In the genomic region with DNA sequence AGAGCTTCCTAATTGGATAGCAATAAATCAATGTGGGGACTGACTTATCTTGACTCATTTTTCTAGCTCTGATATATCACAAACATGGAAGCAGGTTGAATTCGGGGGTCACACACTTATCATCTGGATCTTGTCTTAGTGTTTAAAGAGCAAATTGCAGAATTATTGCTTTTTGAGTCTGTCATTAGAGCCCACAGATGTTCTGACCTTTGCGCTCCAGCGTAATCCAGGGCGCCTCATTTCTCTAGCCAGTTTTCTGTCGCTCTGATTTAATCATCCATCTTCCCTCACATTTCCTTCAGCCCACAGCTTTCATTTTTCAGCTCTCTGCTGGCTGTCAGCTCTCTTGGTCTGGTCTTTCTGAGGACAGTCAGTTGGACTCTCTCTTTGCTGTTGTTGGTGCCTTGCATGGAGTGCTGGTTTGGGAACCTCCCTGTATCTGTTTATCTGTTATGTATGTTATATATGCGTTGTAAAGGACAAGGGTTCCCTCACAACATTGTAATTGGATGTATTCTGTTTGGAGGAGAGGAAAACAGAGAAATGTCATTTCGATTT, we compare ENCODE assay signal across 25 mouse cellular contexts.
DNase-seq lines count a peak whose midpoint lies in the region; ATAC-seq and TF ChIP-seq lines count a peak whose summit lies in the region.
"Had no signal": no experiment of that assay in that cellular context is flagged by ENCODE, and none has a peak within 500 bp of the region (broad histone marks: within the 10 kb centered on the region; RNA-seq: fewer than 3 reads in every experiment).

No protein-coding gene starts in this region.

- no peak for TF ChIP-seq CTCF in kidney, postnatal 0 days (IDR thresholded peaks at IDR 0.05; ENCODE audit: low read depth)

- no peaks in the 10 kb centered on the region for H3K36me3 ChIP-seq in forebrain, embryonic 12.5 days (replicated peaks)
- no peaks in the 10 kb centered on the region for H3K36me3 ChIP-seq in forebrain, embryonic 14.5 days (ENCODE audit: control insufficient read depth, insufficient read depth, low read length)
- no peaks in the 10 kb centered on the region for H3K36me3 ChIP-seq in kidney, postnatal 0 days (ENCODE audit: insufficient read depth, low read length)
- no peaks in the 10 kb centered on the region for H3K36me3 ChIP-seq in neural tube, embryonic 11.5 days (ENCODE audit: control insufficient read depth, insufficient read depth, low read length)
- H3K36me3 ChIP-seq in neural tube, embryonic 15.5 days, result no peaks in the 10 kb centered on the region
- H3K36me3 ChIP-seq: embryonic facial prominence, embryonic 13.5 days; heart, embryonic 13.5 days; lung, embryonic 15.5 days; midbrain, embryonic 12.5 days had no signal

- no peak for DNase-seq in forebrain, embryonic 14.5 days (ENCODE audit: low spot score)
- peak; percentile 47 for DNase-seq in kidney, postnatal 0 days (ENCODE audit: low spot score)
- no peak for DNase-seq in kidney, adult 18-20 months
- peak; percentile 23 for DNase-seq in neural tube, embryonic 11.5 days (ENCODE audit: low spot score)
- DNase-seq in retina, embryonic 14.5 days (ENCODE audit: low spot score), result peak; percentile 17
- no peak for DNase-seq in gastrocnemius, adult 8-10 months (ENCODE audit: low spot score in 2 of 2)
- DNase-seq: adrenal gland, postnatal 14 days; cerebellum, adult 11-12 months; cerebellum, postnatal 14 days; gastrocnemius, postnatal 10 days; heart, adult 11 months; right cerebral cortex, adult 18-20 months; thymus, postnatal 14 days had no signal

- no peak overlapping the region for H3K9ac ChIP-seq in forebrain, embryonic 12.5 days
- no peak overlapping the region for H3K9ac ChIP-seq in forebrain, embryonic 14.5 days (ENCODE audit: low read length)
- H3K9ac ChIP-seq in kidney, postnatal 0 days (ENCODE audit: low read depth, low read length), result no peak overlapping the region
- no peak overlapping the region for H3K9ac ChIP-seq in neural tube, embryonic 11.5 days (ENCODE audit: low read length)
- no peak overlapping the region for H3K9ac ChIP-seq in neural tube, embryonic 15.5 days (replicated peaks)
- H3K9ac ChIP-seq: embryonic facial prominence, embryonic 13.5 days; heart, embryonic 13.5 days; liver, embryonic 14.5 days; lung, embryonic 15.5 days; midbrain, embryonic 12.5 days had no signal

- no peak overlapping the region for H3K27ac ChIP-seq in forebrain, embryonic 12.5 days
- H3K27ac ChIP-seq in forebrain, embryonic 14.5 days (ENCODE audit: low read depth, low read length), result no peak overlapping the region
- no peak overlapping the region for H3K27ac ChIP-seq in kidney, postnatal 0 days
- no peak overlapping the region for H3K27ac ChIP-seq in neural tube, embryonic 11.5 days (ENCODE audit: low read depth, low read length)
- no peak overlapping the region for H3K27ac ChIP-seq in neural tube, embryonic 15.5 days (replicated peaks)
- H3K27ac ChIP-seq: embryonic facial prominence, embryonic 13.5 days; heart, embryonic 13.5 days; hindbrain, postnatal 0 days; liver, embryonic 14.5 days; lung, embryonic 15.5 days; midbrain, embryonic 12.5 days had no signal

- no peak overlapping the region for H3K4me2 ChIP-seq in forebrain, embryonic 12.5 days
- no peak overlapping the region for H3K4me2 ChIP-seq in forebrain, embryonic 14.5 days (ENCODE audit: low read length)
- no peak overlapping the region for H3K4me2 ChIP-seq in kidney, postnatal 0 days (ENCODE audit: low read length)
- no peak overlapping the region for H3K4me2 ChIP-seq in neural tube, embryonic 11.5 days (ENCODE audit: low read depth)
- H3K4me2 ChIP-seq in neural tube, embryonic 15.5 days, result no peak overlapping the region
- H3K4me2 ChIP-seq: embryonic facial prominence, embryonic 13.5 days; heart, embryonic 13.5 days; lung, embryonic 15.5 days; midbrain, embryonic 12.5 days had no signal

- H3K4me1 ChIP-seq in forebrain, embryonic 12.5 days, result 0 out of 2 replicates have a peak, but pooled peaks cover 5% of the 10 kb centered on the region
- no peaks in the 10 kb centered on the region for H3K4me1 ChIP-seq in forebrain, embryonic 14.5 days (ENCODE audit: control insufficient read depth, insufficient read depth, low read length)
- no peaks in the 10 kb centered on the region for H3K4me1 ChIP-seq in kidney, postnatal 0 days (replicated peaks; ENCODE audit: insufficient read depth, low read length)
- no peaks in the 10 kb centered on the region for H3K4me1 ChIP-seq in neural tube, embryonic 11.5 days (ENCODE audit: control insufficient read depth, insufficient read depth, low read length)
- H3K4me1 ChIP-seq in neural tube, embryonic 15.5 days, result peaks cover 8% of the 10 kb centered on the region
- H3K4me1 ChIP-seq: heart, embryonic 13.5 days; lung, embryonic 15.5 days had no signal

- no peaks in the 10 kb centered on the region for H3K27me3 ChIP-seq in forebrain, embryonic 12.5 days
- no peaks in the 10 kb centered on the region for H3K27me3 ChIP-seq in forebrain, embryonic 14.5 days (replicated peaks; ENCODE audit: control insufficient read depth, insufficient read depth, low read length)
- H3K27me3 ChIP-seq in kidney, postnatal 0 days (ENCODE audit: insufficient read depth, low read length), result no peaks in the 10 kb centered on the region
- no peaks in the 10 kb centered on the region for H3K27me3 ChIP-seq in neural tube, embryonic 11.5 days (ENCODE audit: control insufficient read depth, insufficient read depth, low read length)
- H3K27me3 ChIP-seq in neural tube, embryonic 15.5 days (replicated peaks), result no peaks in the 10 kb centered on the region
- H3K27me3 ChIP-seq: embryonic facial prominence, embryonic 13.5 days; heart, embryonic 13.5 days; lung, embryonic 15.5 days; midbrain, embryonic 12.5 days had no signal

- WGBS in forebrain, embryonic 12.5 days, result 84% methylated on average over 7 of the region's 7 CpGs
- 88% methylated on average over 7 of the region's 7 CpGs for WGBS in forebrain, embryonic 14.5 days
- WGBS in kidney, postnatal 0 days, result 33% methylated on average over 7 of the region's 7 CpGs
- 76% methylated on average over 7 of the region's 7 CpGs for WGBS in neural tube, embryonic 11.5 days
- 75% methylated on average over 7 of the region's 7 CpGs for WGBS in neural tube, embryonic 15.5 days

- ATAC-seq in forebrain, embryonic 12.5 days (ENCODE audit: low FRiP score), result 0 out of 2 replicates have a peak, but pooled peaks have one; percentile 23
- no peak for ATAC-seq in forebrain, embryonic 14.5 days
- no peak for ATAC-seq in kidney, postnatal 0 days (replicated peaks; ENCODE audit: low FRiP score, low read depth)
- no peak for ATAC-seq in neural tube, embryonic 11.5 days (ENCODE audit: insufficient read depth, low FRiP score, low TSS enrichment)
- no peak for ATAC-seq in neural tube, embryonic 15.5 days (ENCODE audit: low FRiP score)
- ATAC-seq: activated CD4-positive, CD25-positive, alpha-beta regulatory T cell, adult 4 months; CD4-positive, CD25-positive, alpha-beta regulatory T cell, adult 4 months; forebrain, embryonic 16.5 days; hindbrain, postnatal 0 days had no signal

- H3K4me3 ChIP-seq in forebrain, embryonic 12.5 days (replicated peaks), result no peak overlapping the region
- no peak overlapping the region for H3K4me3 ChIP-seq in forebrain, embryonic 14.5 days (ENCODE audit: low read depth, low read length)
- no peak overlapping the region for H3K4me3 ChIP-seq in kidney, postnatal 0 days (replicated peaks; ENCODE audit: low read depth, low read length)
- H3K4me3 ChIP-seq in neural tube, embryonic 11.5 days (ENCODE audit: low read depth, low read length), result no peak overlapping the region
- no peak overlapping the region for H3K4me3 ChIP-seq in neural tube, embryonic 15.5 days (replicated peaks)
- H3K4me3 ChIP-seq: embryonic facial prominence, embryonic 13.5 days; heart, embryonic 13.5 days; lung, embryonic 15.5 days; midbrain, embryonic 12.5 days; myocyte had no signal

- no peaks in the 10 kb centered on the region for H3K9me3 ChIP-seq in forebrain, embryonic 12.5 days
- H3K9me3 ChIP-seq in forebrain, embryonic 14.5 days (replicated peaks; ENCODE audit: control insufficient read depth, low read length), result no peaks in the 10 kb centered on the region; the same call in 1 of the 2 replicates
- H3K9me3 ChIP-seq in kidney, postnatal 0 days (replicated peaks; ENCODE audit: low read length), result no peaks in the 10 kb centered on the region
- H3K9me3 ChIP-seq in neural tube, embryonic 11.5 days (ENCODE audit: control insufficient read depth, low read length), result no peaks in the 10 kb centered on the region
- H3K9me3 ChIP-seq in neural tube, embryonic 15.5 days (replicated peaks), result no peaks in the 10 kb centered on the region
- H3K9me3 ChIP-seq: lung, embryonic 15.5 days; midbrain, embryonic 12.5 days had no signal

Comparison
In these comparisons a context has a peak if more than half of its experiments do, and no peak if none do; other contexts are left out.
1. DNase-seq: peak in kidney, postnatal 0 days (single experiment), neural tube, embryonic 11.5 days (single experiment) and retina, embryonic 14.5 days (single experiment); none in forebrain, embryonic 14.5 days (single experiment), kidney, adult 18-20 months (single experiment) and gastrocnemius, adult 8-10 months (0 of 2).